Mouse (Mus musculus): Measurements from ENCODE around the gene Ttc23l. TPM values are rescaled to one million over a fixed set of nuclear protein-coding genes. Genes with fewer than 3 reads are reported as not detected.
"Not testable (repeated sequence)": the region's sequence is repeated elsewhere in the genome, so short reads cannot be mapped to it uniquely, and the experiment has no call there.

The Ttc23l gene
- polyA plus RNA-seq, 1 experiment from 2014 or later = not detected

GRCm38 (mm10) chr15:10499593-10499992 lies 58.9 kb downstream of the Ttc23l start:
- H3K36me3 ChIP-seq (ENCODE audit: control insufficient read depth, insufficient read depth, low read length) = peaks cover 6% of the 10 kb centered on the region; the same call in 1 of the 2 replicates
- no peak overlapping the region for H3K4me2 ChIP-seq (replicated peaks; ENCODE audit: low read depth, low read length)
- H3K4me1 ChIP-seq (ENCODE audit: control insufficient read depth, insufficient read depth, low read length) = 0 out of 2 replicates have a peak, but pooled peaks cover 2% of the 10 kb centered on the region
- H3K27me3 ChIP-seq (ENCODE audit: control insufficient read depth, insufficient read depth, low read length) = no peaks in the 10 kb centered on the region
- ATAC-seq (ENCODE audit: low FRiP score, low TSS enrichment) = no peak
- 79% methylated on average over 5 of the region's 5 CpGs for WGBS
- H3K9me3 ChIP-seq (ENCODE audit: control insufficient read depth, low read length) = no peaks in the 10 kb centered on the region
- no peak overlapping the region for H3K4me3 ChIP-seq (ENCODE audit: low read length)
- H3K27ac ChIP-seq (ENCODE audit: low read depth, low read length) = no peak overlapping the region
- H3K9ac ChIP-seq (ENCODE audit: low read depth, low read length) = no peak overlapping the region

- not testable (repeated sequence) for H3K4me2 ChIP-seq (replicated peaks; ENCODE audit: low read depth, low read length); H3K27me3 ChIP-seq (ENCODE audit: control insufficient read depth, insufficient read depth, low read length); H3K4me3 ChIP-seq (ENCODE audit: low read length); H3K4me1 ChIP-seq (ENCODE audit: control insufficient read depth, insufficient read depth, low read length); ATAC-seq (ENCODE audit: low FRiP score, low TSS enrichment); H3K9ac ChIP-seq (ENCODE audit: low read depth, low read length); H3K27ac ChIP-seq (ENCODE audit: low read depth, low read length); H3K9me3 ChIP-seq (ENCODE audit: control insufficient read depth, low read length)
- WGBS = 95% methylated on average over 1 of the region's 1 CpGs
- H3K36me3 ChIP-seq (ENCODE audit: control insufficient read depth, insufficient read depth, low read length) = peaks cover 22% of the 10 kb centered on the region; the same call in 1 of the 2 replicates
These were observed 61.8 kb downstream of the Ttc23l start for GRCm38 (mm10) chr15:10496696-10497095.

GRCm38 (mm10) chr15:10495944-10496343 lies 62.5 kb downstream of the Ttc23l start:
- Histone ChIP-seq H3K4me1 (ENCODE audit: control insufficient read depth, insufficient read depth, low read length) (no peaks in the 10 kb centered on the region), H3K4me2 (replicated peaks; ENCODE audit: low read depth, low read length) (no peak overlapping the region), H3K9me3 (ENCODE audit: control insufficient read depth, low read length) (no peaks in the 10 kb centered on the region), H3K27ac (ENCODE audit: low read depth, low read length) (no peak overlapping the region), H3K9ac (ENCODE audit: low read depth, low read length) (no peak overlapping the region), H3K27me3 (ENCODE audit: control insufficient read depth, insufficient read depth, low read length) (no peaks in the 10 kb centered on the region), H3K36me3 (ENCODE audit: control insufficient read depth, insufficient read depth, low read length) (peaks cover 22% of the 10 kb centered on the region; the same call in 1 of the 2 replicates), H3K4me3 (ENCODE audit: low read length) (no peak overlapping the region)
- no peak for ATAC-seq (ENCODE audit: low FRiP score, low TSS enrichment)
- WGBS = 92% methylated on average over 11 of the region's 11 CpGs

- Histone ChIP-seq H3K27me3 (ENCODE audit: control insufficient read depth, insufficient read depth, low read length) (no peaks in the 10 kb centered on the region), H3K9me3 (ENCODE audit: control insufficient read depth, low read length) (no peaks in the 10 kb centered on the region), H3K4me1 (ENCODE audit: control insufficient read depth, insufficient read depth, low read length) (peaks cover 9% of the 10 kb centered on the region; the same call in 1 of the 2 replicates), H3K36me3 (ENCODE audit: control insufficient read depth, insufficient read depth, low read length) (peaks cover 31% of the 10 kb centered on the region; the same call in 1 of the 2 replicates), H3K9ac (ENCODE audit: low read depth, low read length) (no peak overlapping the region), H3K4me3 (ENCODE audit: low read length) (no peak overlapping the region), H3K27ac (ENCODE audit: low read depth, low read length) (no peak overlapping the region), H3K4me2 (replicated peaks; ENCODE audit: low read depth, low read length) (no peak overlapping the region)
- no peak for ATAC-seq (ENCODE audit: low FRiP score, low TSS enrichment)
- WGBS = 96% methylated on average over 5 of the region's 5 CpGs
These were observed 68.4 kb downstream of the Ttc23l start for GRCm38 (mm10) chr15:10490101-10490500.

- H3K9me3 ChIP-seq (ENCODE audit: control insufficient read depth, low read length) = no peaks in the 10 kb centered on the region
- no peak overlapping the region for H3K9ac ChIP-seq (ENCODE audit: low read depth, low read length)
- peak overlapping the region; percentile 78 for H3K4me2 ChIP-seq (replicated peaks; ENCODE audit: low read depth, low read length)
- no peak for ATAC-seq (ENCODE audit: low FRiP score, low TSS enrichment)
- peaks cover 31% of the 10 kb centered on the region; the same call in 1 of the 2 replicates for H3K36me3 ChIP-seq (ENCODE audit: control insufficient read depth, insufficient read depth, low read length)
- H3K27me3 ChIP-seq (ENCODE audit: control insufficient read depth, insufficient read depth, low read length) = no peaks in the 10 kb centered on the region
- peak overlapping the region; percentile 89; the same call in 1 of the 2 replicates for H3K4me3 ChIP-seq (ENCODE audit: low read length)
- peaks cover 15% of the 10 kb centered on the region for H3K4me1 ChIP-seq (ENCODE audit: control insufficient read depth, insufficient read depth, low read length)
- H3K27ac ChIP-seq (ENCODE audit: low read depth, low read length) = no peak overlapping the region
- 57% methylated on average over 2 of the region's 2 CpGs for WGBS
These were observed 71.2 kb downstream of the Ttc23l start for GRCm38 (mm10) chr15:10487246-10487645.

GRCm38 (mm10) chr15:10486365-10486839 lies 72.1 kb downstream of the Ttc23l start:
- peak overlapping the region; percentile 59 for H3K27ac ChIP-seq (ENCODE audit: low read depth, low read length)

GRCm38 (mm10) chr15:10485484-10486364 lies 72.7 kb downstream of the Ttc23l start, which contains the start of the genes Brix1 and Rad1:
Gene Brix1 (minus strand): TSS chr15:10485947.
Gene Rad1 (plus strand): TSS chr15:10486018.
- Histone ChIP-seq H3K27ac (ENCODE audit: low read depth, low read length) (peak within 1 kb of the TSS; percentile 59), H3K4me2 (replicated peaks; ENCODE audit: low read depth, low read length) (peak within 1 kb of the TSS; percentile 78), H3K36me3 (ENCODE audit: control insufficient read depth, insufficient read depth, low read length) (peaks cover 38% of the 10 kb centered on the region), H3K4me3 (ENCODE audit: low read length) (peak within 1 kb of the TSS; percentile 89), H3K9ac (ENCODE audit: low read depth, low read length) (peak within 1 kb of the TSS; percentile 90), H3K9me3 (ENCODE audit: control insufficient read depth, low read length) (no peaks in the 10 kb centered on the region), H3K4me1 (ENCODE audit: control insufficient read depth, insufficient read depth, low read length) (peaks cover 15% of the 10 kb centered on the region), H3K27me3 (ENCODE audit: control insufficient read depth, insufficient read depth, low read length) (no peaks in the 10 kb centered on the region)
- ATAC-seq (ENCODE audit: low FRiP score, low TSS enrichment) = peak; percentile 99
- under 1% methylated on average over 58 of the region's 58 CpGs for WGBS

More at GRCm38 (mm10) chr15:10486365-10486839, 72.1 kb downstream of the Ttc23l start:
- peaks cover 15% of the 10 kb centered on the region for H3K4me1 ChIP-seq (ENCODE audit: control insufficient read depth, insufficient read depth, low read length)
- peak; percentile 51; the same call in 1 of the 2 replicates for ATAC-seq (ENCODE audit: low FRiP score, low TSS enrichment)
- no peaks in the 10 kb centered on the region for H3K9me3 ChIP-seq (ENCODE audit: control insufficient read depth, low read length)
- 2% methylated on average over 18 of the region's 18 CpGs for WGBS
- peak overlapping the region; percentile 89 for H3K4me3 ChIP-seq (ENCODE audit: low read length)
- no peaks in the 10 kb centered on the region for H3K27me3 ChIP-seq (ENCODE audit: control insufficient read depth, insufficient read depth, low read length)
- peak overlapping the region; percentile 78 for H3K4me2 ChIP-seq (replicated peaks; ENCODE audit: low read depth, low read length)
- peak overlapping the region; percentile 90 for H3K9ac ChIP-seq (ENCODE audit: low read depth, low read length)
- H3K36me3 ChIP-seq (ENCODE audit: control insufficient read depth, insufficient read depth, low read length) = peaks cover 33% of the 10 kb centered on the region; the same call in 1 of the 2 replicates

- Histone ChIP-seq H3K9ac (ENCODE audit: low read depth, low read length) (peak overlapping the region; percentile 87; the same call in 1 of the 2 replicates), H3K4me3 (ENCODE audit: low read length) (peak overlapping the region; percentile 81), H3K27ac (ENCODE audit: low read depth, low read length) (no peak overlapping the region), H3K36me3 (ENCODE audit: control insufficient read depth, insufficient read depth, low read length) (peaks cover 13% of the 10 kb centered on the region), H3K27me3 (ENCODE audit: control insufficient read depth, insufficient read depth, low read length) (no peaks in the 10 kb centered on the region), H3K9me3 (ENCODE audit: control insufficient read depth, low read length) (no peaks in the 10 kb centered on the region), H3K4me2 (replicated peaks; ENCODE audit: low read depth, low read length) (peak overlapping the region; percentile 83), H3K4me1 (ENCODE audit: control insufficient read depth, insufficient read depth, low read length) (no peaks in the 10 kb centered on the region)
- WGBS = 6% methylated on average over 3 of the region's 3 CpGs
- ATAC-seq (ENCODE audit: low FRiP score, low TSS enrichment) = peak; percentile 22
These were observed 87.5 kb downstream of the Ttc23l start for GRCm38 (mm10) chr15:10470941-10471340.

All from kidney, embryonic 14.5 days (tissue).